ENCODE assay signal across 11 mouse cellular contexts in genomic region chr1:192191859-192192258, GRCm38 (mm10). TPM values are rescaled to one million over a fixed set of nuclear protein-coding genes. Genes with fewer than 3 reads are reported as not detected.
DNase-seq lines count a peak whose midpoint lies in the region; ATAC-seq lines count a peak whose summit lies in the region.
"Had no signal": no experiment of that assay in that cellular context is flagged by ENCODE, and none has a peak within 500 bp of the region (broad histone marks: within the 10 kb centered on the region; RNA-seq: fewer than 3 reads in every experiment).

No protein-coding gene starts in this region.

- 63% methylated on average over 8 of the region's 8 CpGs for WGBS in forebrain, embryonic 14.5 days
- WGBS in forebrain, embryonic 10.5 days, result 64% methylated on average over 8 of the region's 8 CpGs
- WGBS in midbrain, embryonic 12.5 days, result 65% methylated on average over 8 of the region's 8 CpGs
- 63% methylated on average over 8 of the region's 8 CpGs for whole genome bisulfite sequencing in midbrain, embryonic 10.5 days
- WGBS in hindbrain, embryonic 13.5 days, result 62% methylated on average over 8 of the region's 8 CpGs
- 68% methylated on average over 8 of the region's 8 CpGs for WGBS in neural tube, embryonic 14.5 days

- ATAC-seq in forebrain, embryonic 14.5 days, result no peak
- no peak for ATAC-seq in midbrain, embryonic 12.5 days (ENCODE audit: low FRiP score, low read depth)
- ATAC-seq in hindbrain, embryonic 13.5 days (ENCODE audit: low FRiP score), result no peak
- no peak for ATAC-seq in neural tube, embryonic 14.5 days (ENCODE audit: low read depth)
- ATAC-seq: liver, postnatal 0 days had no signal

- H3K4me2 ChIP-seq in forebrain, embryonic 14.5 days (ENCODE audit: low read length), result peak overlapping the region; percentile 86; the same call in 1 of the 2 replicates
- 0 out of 2 replicates have a peak overlapping the region, but pooled peaks have one; percentile 63 for H3K4me2 ChIP-seq in midbrain, embryonic 12.5 days (replicated peaks)
- H3K4me2 ChIP-seq in hindbrain, embryonic 13.5 days, result peak overlapping the region; percentile 94
- H3K4me2 ChIP-seq in neural tube, embryonic 14.5 days (ENCODE audit: low read depth, low read length), result peak overlapping the region; percentile 79

- H3K4me3 ChIP-seq in forebrain, embryonic 14.5 days (ENCODE audit: low read depth, low read length), result no peak overlapping the region
- H3K4me3 ChIP-seq in forebrain, embryonic 10.5 days, result no peak overlapping the region
- H3K4me3 ChIP-seq in midbrain, embryonic 12.5 days, result 0 out of 2 replicates have a peak overlapping the region, but pooled peaks have one; percentile 48
- no peak overlapping the region for H3K4me3 ChIP-seq in midbrain, embryonic 10.5 days
- peak overlapping the region; percentile 59 for H3K4me3 ChIP-seq in hindbrain, embryonic 13.5 days
- peak overlapping the region; percentile 55 for H3K4me3 ChIP-seq in neural tube, embryonic 14.5 days (ENCODE audit: low read depth, low read length)
- H3K4me3 ChIP-seq: myocyte had no signal

- no peaks in the 10 kb centered on the region for H3K36me3 ChIP-seq in forebrain, embryonic 14.5 days (ENCODE audit: control insufficient read depth, insufficient read depth, low read length)
- no peaks in the 10 kb centered on the region for H3K36me3 ChIP-seq in forebrain, embryonic 10.5 days (replicated peaks)
- H3K36me3 ChIP-seq in midbrain, embryonic 12.5 days, result no peaks in the 10 kb centered on the region
- H3K36me3 ChIP-seq in midbrain, embryonic 10.5 days, result no peaks in the 10 kb centered on the region
- no peaks in the 10 kb centered on the region for H3K36me3 ChIP-seq in hindbrain, embryonic 13.5 days
- H3K36me3 ChIP-seq in neural tube, embryonic 14.5 days (ENCODE audit: control insufficient read depth, insufficient read depth, low read length), result no peaks in the 10 kb centered on the region

- peaks cover 13% of the 10 kb centered on the region for H3K27me3 ChIP-seq in forebrain, embryonic 14.5 days (replicated peaks; ENCODE audit: control insufficient read depth, insufficient read depth, low read length)
- H3K27me3 ChIP-seq in forebrain, embryonic 10.5 days (ENCODE audit: poor library complexity, severe bottlenecking), result peaks cover 52% of the 10 kb centered on the region
- H3K27me3 ChIP-seq in midbrain, embryonic 12.5 days, result peaks cover 41% of the 10 kb centered on the region
- H3K27me3 ChIP-seq in midbrain, embryonic 10.5 days (ENCODE audit: low read depth, poor library complexity, severe bottlenecking), result peaks cover 44% of the 10 kb centered on the region
- peaks cover 46% of the 10 kb centered on the region for H3K27me3 ChIP-seq in hindbrain, embryonic 13.5 days
- peaks cover 9% of the 10 kb centered on the region for H3K27me3 ChIP-seq in neural tube, embryonic 14.5 days (ENCODE audit: control insufficient read depth, insufficient read depth, low read length)

- no peak for DNase-seq in forebrain, embryonic 14.5 days (ENCODE audit: low spot score)
- no peak for DNase-seq in forebrain, embryonic 10.5 days (ENCODE audit: extremely low spot score, low spot score)
- no peak for DNase-seq in midbrain, embryonic 10.5 days (ENCODE audit: low spot score)
- no peak for DNase-seq in thymus, postnatal 25 days
- DNase-seq in thymus, postnatal 36 days, result no peak
- DNase-seq: gastrocnemius, adult 2 months; liver, postnatal 0 days had no signal

- no peak overlapping the region for H3K27ac ChIP-seq in forebrain, embryonic 14.5 days (ENCODE audit: low read depth, low read length)
- no peak overlapping the region for H3K27ac ChIP-seq in forebrain, embryonic 10.5 days
- no peak overlapping the region for H3K27ac ChIP-seq in midbrain, embryonic 12.5 days (replicated peaks)
- no peak overlapping the region for H3K27ac ChIP-seq in midbrain, embryonic 10.5 days (replicated peaks)
- no peak overlapping the region for H3K27ac ChIP-seq in hindbrain, embryonic 13.5 days
- no peak overlapping the region for H3K27ac ChIP-seq in neural tube, embryonic 14.5 days (ENCODE audit: low read depth, low read length)
- H3K27ac ChIP-seq: gastrocnemius, adult 2 months had no signal

- no peaks in the 10 kb centered on the region for H3K9me3 ChIP-seq in forebrain, embryonic 14.5 days (replicated peaks; ENCODE audit: control insufficient read depth, low read length)
- H3K9me3 ChIP-seq in forebrain, embryonic 10.5 days, result no peaks in the 10 kb centered on the region
- no peaks in the 10 kb centered on the region for H3K9me3 ChIP-seq in midbrain, embryonic 12.5 days
- H3K9me3 ChIP-seq in midbrain, embryonic 10.5 days (replicated peaks), result no peaks in the 10 kb centered on the region
- no peaks in the 10 kb centered on the region for H3K9me3 ChIP-seq in hindbrain, embryonic 13.5 days
- H3K9me3 ChIP-seq in neural tube, embryonic 14.5 days (ENCODE audit: control insufficient read depth, low read length), result no peaks in the 10 kb centered on the region

- no peaks in the 10 kb centered on the region for H3K4me1 ChIP-seq in forebrain, embryonic 14.5 days (ENCODE audit: control insufficient read depth, insufficient read depth, low read length)
- H3K4me1 ChIP-seq in forebrain, embryonic 10.5 days, result peaks cover 13% of the 10 kb centered on the region
- H3K4me1 ChIP-seq in midbrain, embryonic 12.5 days, result 0 out of 2 replicates have a peak, but pooled peaks cover 6% of the 10 kb centered on the region
- H3K4me1 ChIP-seq in midbrain, embryonic 10.5 days, result peaks cover 15% of the 10 kb centered on the region
- H3K4me1 ChIP-seq in hindbrain, embryonic 13.5 days (replicated peaks), result peaks cover 18% of the 10 kb centered on the region
- H3K4me1 ChIP-seq in neural tube, embryonic 14.5 days (ENCODE audit: control insufficient read depth, insufficient read depth, low read length), result 0 out of 2 replicates have a peak, but pooled peaks cover 2% of the 10 kb centered on the region

- H3K9ac ChIP-seq in forebrain, embryonic 14.5 days (ENCODE audit: low read length), result no peak overlapping the region
- no peak overlapping the region for H3K9ac ChIP-seq in midbrain, embryonic 12.5 days (replicated peaks)
- no peak overlapping the region for H3K9ac ChIP-seq in hindbrain, embryonic 13.5 days
- H3K9ac ChIP-seq in neural tube, embryonic 14.5 days (replicated peaks; ENCODE audit: low read depth, low read length), result no peak overlapping the region
- H3K9ac ChIP-seq: liver, postnatal 0 days had no signal

RNA-seq across cellular contexts. Expression of gene Kcnh1, which starts 1.3 kb away (rescaled TPM):
- polyA plus RNA-seq in forebrain, embryonic 14.5 days (2014; fragmentation: Nextera tagmentation; extraction: Ambion mirVana), result 0.88 and 1.3 TPM in 2 replicates
- 0.14 and 0.15 TPM in 2 replicates for polyA plus RNA-seq in forebrain, embryonic 10.5 days (2016; fragmentation: Nextera tagmentation; extraction: Ambion mirVana)
- polyA plus RNA-seq in midbrain, embryonic 12.5 days (2016; fragmentation: Nextera tagmentation; extraction: Ambion mirVana), result 0.94 and 0.98 TPM in 2 replicates
- 0.32 and 0.63 TPM in 2 replicates for polyA plus RNA-seq in midbrain, embryonic 10.5 days (2016; fragmentation: Nextera tagmentation; extraction: Ambion mirVana)
- polyA plus RNA-seq in hindbrain, embryonic 13.5 days (2015; fragmentation: Nextera tagmentation; extraction: Ambion mirVana), result 1.8 and 2.2 TPM in 2 replicates
- polyA plus RNA-seq in neural tube, embryonic 14.5 days (2014; fragmentation: Nextera tagmentation; extraction: Ambion mirVana), result 3.1 and 4.2 TPM in 2 replicates
- polyA plus RNA-seq: liver, postnatal 0 days had no signal

RNA-seq across cellular contexts. Expression of gene Rcor3, which starts 54.0 kb away (rescaled TPM):
- polyA plus RNA-seq in forebrain, embryonic 14.5 days (2014; fragmentation: Nextera tagmentation; extraction: Ambion mirVana), result 20.1 and 25.1 TPM in 2 replicates
- polyA plus RNA-seq in forebrain, embryonic 10.5 days (2016; fragmentation: Nextera tagmentation; extraction: Ambion mirVana), result 14.2 and 14.7 TPM in 2 replicates
- polyA plus RNA-seq in midbrain, embryonic 12.5 days (2016; fragmentation: Nextera tagmentation; extraction: Ambion mirVana), result 21.3 and 26.1 TPM in 2 replicates
- 16.0 and 19.0 TPM in 2 replicates for polyA plus RNA-seq in midbrain, embryonic 10.5 days (2016; fragmentation: Nextera tagmentation; extraction: Ambion mirVana)
- 29.5 and 32.9 TPM in 2 replicates for polyA plus RNA-seq in hindbrain, embryonic 13.5 days (2015; fragmentation: Nextera tagmentation; extraction: Ambion mirVana)
- 47.2 and 55.7 TPM in 2 replicates for polyA plus RNA-seq in neural tube, embryonic 14.5 days (2014; fragmentation: Nextera tagmentation; extraction: Ambion mirVana)

Comparison
In these comparisons a context has a peak if more than half of its experiments do, and no peak if none do; other contexts are left out.
1. H3K4me3 ChIP-seq: peak in midbrain, embryonic 12.5 days (single experiment), hindbrain, embryonic 13.5 days (single experiment) and neural tube, embryonic 14.5 days (single experiment); none in forebrain, embryonic 14.5 days (single experiment), forebrain, embryonic 10.5 days (single experiment) and midbrain, embryonic 10.5 days (single experiment).
2. Peak in every context shown above with its lines, with median percentiles within 50 percentile points of each other: H3K4me2 ChIP-seq.